Mouse (Mus musculus) lung, postnatal 10 days (tissue): ENCODE results near the gene Icosl.
"Not testable (repeated sequence)": the region's sequence is repeated elsewhere in the genome, so short reads cannot be mapped to it uniquely, and the experiment has no call there.

ENCODE experiments used
- DNase-seq: peaks from one replicate; pipeline ENCODE4 v3.0.0; 2021

Gene Icosl

DNA sequence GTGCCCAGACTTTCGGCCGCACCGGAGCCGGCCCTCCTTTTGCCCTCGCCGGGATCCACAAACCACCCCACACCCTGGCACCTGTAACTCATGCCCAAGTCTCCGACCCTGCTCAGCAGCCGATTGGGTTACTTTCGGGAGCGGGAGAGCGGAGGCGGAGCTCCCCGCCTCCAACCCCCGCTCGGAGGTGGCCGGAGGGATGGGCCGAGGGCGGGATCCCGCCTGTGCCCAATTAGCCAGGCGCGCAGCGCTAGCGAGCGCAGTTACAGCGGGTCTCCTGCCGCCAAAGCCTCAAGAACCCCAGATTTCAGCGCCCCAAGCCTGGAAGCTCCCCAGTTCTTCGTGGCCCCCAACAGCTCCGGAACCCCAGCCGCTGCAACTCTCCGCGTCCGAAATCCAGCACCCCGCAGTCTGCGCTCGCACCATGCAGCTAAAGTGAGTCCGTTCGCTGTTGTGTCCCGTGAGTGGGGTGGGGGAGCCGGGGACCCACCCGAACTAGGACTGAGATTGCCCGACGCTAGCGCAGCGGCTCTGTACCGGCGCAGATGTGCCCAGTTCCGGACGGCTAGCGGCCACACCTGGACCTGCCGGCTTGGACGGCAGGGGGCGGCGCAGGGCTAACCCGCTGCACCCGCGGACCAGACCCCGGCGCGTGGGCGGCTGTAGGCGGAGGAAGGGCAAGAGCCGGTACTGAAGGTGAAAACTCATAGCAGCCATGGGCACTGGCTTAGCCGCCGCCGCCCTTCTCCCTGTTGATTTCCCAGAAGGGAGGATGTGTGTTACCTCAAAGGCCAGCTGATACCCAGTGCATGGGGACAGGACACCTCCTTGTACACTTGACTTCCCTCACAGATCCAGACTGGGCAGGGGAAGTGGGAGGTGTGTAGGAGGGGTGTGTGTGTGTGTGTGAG lies at the start of gene Icosl:
Icosl (plus strand) TSS at position 202 of the 911 bp plus-strand sequence.
- DNase-seq, result peak; percentile 81

DNA sequence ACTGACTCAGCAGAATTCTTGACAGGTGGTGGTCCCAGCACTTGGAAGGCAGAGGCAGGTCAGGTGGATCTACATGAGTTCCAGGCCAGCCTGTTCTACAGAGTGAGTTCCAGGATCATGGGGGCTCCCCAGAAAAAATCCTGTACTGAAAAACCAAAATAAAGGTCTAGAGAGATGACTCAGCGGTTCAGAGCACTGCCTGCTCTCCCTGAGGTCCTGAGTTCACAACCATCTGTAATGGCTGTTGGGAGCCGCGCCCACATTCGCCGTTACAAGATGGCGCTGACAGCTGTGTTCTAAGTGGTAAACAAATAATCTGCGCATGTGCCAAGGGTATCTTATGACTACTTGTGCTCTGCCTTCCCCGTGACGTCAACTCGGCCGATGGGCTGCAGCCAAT lies 49.1 kb upstream of the Icosl start:
- not testable (repeated sequence) for DNase-seq

DNA sequence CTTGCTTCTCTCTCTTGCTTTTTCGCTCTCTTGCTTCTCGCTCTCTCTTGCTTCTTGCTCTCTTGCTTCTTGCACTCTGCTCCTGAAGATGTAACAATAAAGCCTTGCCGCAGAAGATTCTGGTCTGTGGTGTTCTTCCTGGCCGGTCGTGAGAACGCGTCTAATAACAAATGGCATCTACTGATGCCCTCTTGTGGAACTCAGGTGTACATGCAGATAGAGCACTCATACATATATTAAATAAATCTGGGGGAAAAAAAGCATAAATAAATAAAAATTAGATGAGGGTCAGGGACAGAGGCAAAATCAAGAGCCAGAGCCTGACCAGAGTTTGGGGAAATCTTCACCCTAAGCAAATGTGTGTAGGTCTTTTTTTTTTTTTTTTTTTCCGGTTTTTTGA lies 43.6 kb upstream of the Icosl start:
- not testable (repeated sequence) for DNase-seq

DNA sequence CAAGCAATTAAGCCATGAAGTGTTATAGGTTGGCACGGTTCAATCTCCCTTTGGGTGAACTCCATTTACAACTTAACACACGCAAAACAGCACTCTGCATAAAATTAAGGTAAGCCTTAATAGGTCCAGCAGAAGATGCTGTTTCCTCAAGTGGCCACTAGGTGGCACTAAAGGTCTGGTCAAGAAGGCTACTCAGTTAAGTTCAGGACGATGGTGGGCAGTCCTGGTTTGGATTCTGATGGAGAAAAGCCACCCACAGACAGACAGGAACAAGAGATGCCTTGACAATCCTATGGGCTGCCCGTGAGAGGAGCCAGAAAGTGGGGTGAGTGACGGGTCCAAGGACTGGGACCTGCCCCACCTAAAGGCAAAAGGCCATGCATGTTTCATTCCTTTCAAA lies 41.0 kb upstream of the Icosl start:
- peak; percentile 82 for DNase-seq

DNA sequence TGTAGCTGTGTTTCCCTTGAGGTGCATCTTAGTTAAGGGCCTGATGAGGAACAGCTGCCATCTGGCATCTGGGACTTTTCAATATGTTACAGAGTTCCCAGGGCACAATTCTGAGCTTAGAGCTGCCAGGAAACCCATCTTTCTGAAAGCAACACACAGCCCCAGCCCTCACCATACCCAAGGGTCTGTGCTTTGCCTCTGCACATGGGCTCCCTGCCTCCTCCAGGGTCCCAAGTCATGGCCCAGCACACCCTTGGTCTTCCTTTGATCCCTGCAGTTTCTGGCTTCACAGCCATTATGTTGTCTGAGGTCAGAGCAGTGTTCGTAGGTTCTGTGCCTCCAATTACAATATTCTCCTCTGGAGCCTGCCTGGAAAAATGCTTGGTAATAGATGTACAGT lies 40.0 kb upstream of the Icosl start:
- no peak for DNase-seq

DNA sequence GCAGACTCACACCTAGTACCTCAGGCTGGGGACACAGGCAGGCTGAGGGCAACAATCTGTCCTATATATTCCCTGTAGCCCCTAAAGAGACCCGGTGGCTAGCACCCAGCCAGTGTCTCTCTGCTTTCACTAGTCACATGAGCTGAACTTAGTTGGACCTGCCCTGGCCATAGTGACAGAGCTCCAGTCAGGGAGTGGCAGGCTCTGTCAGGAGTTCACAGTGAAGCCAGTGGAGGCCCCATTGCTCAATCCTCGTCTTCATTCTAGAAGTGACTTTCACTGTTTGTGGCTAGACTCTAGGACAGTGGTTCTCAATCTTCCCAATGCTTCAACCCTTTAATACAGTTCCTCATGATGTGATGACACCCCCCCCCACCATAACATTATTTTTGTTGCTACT lies 37.1 kb upstream of the Icosl start:
- DNase-seq, result no peak

DNA sequence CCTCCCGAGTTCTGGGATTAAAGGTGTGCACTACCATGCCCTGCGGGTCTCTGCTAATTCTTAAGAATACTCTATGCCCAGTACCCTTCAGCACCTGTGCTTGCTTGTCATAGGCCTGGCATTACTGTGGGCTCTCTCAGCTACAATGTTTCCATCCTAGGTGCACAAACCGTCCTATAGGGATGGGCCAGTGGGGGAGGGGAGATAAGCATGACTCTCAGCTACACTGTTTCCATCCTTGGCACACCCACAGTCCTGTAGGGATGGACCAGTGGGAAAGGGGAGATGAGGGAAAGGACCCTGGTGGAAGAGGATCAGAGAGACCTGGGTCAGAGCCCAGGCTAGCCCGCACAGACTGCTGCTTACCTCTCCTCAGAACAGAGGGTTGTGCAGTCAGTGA lies 32.0 kb upstream of the Icosl start:
- no peak for DNase-seq

DNA sequence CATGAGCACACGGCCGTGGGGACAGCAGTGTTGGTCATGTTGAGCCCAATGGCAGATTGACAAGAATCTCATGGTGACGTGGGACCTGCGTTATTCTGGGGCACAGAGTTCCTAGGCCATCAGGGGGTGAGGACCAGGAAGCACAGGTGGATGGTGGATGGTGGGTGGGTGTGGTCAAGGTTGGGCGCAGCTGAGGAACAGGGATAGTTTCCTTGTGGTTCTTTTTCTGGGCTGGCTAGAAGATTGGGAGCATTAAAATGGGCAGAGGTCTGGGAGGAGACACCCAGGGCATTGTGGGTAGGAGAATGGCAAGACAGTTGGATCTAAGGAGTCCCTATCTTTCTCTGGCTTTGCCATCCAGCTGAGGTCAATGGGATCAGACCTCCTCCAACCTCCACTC lies 27.5 kb upstream of the Icosl start, which contains the start of gene Dnmt3l:
Dnmt3l (plus strand) TSS at position 301 of the 400 bp plus-strand sequence.
- DNase-seq, result no peak

- no peak for DNase-seq
Observed at GRCm38 (mm10) chr10:78042096-78042495, 27.0 kb upstream of the Icosl start.

DNA sequence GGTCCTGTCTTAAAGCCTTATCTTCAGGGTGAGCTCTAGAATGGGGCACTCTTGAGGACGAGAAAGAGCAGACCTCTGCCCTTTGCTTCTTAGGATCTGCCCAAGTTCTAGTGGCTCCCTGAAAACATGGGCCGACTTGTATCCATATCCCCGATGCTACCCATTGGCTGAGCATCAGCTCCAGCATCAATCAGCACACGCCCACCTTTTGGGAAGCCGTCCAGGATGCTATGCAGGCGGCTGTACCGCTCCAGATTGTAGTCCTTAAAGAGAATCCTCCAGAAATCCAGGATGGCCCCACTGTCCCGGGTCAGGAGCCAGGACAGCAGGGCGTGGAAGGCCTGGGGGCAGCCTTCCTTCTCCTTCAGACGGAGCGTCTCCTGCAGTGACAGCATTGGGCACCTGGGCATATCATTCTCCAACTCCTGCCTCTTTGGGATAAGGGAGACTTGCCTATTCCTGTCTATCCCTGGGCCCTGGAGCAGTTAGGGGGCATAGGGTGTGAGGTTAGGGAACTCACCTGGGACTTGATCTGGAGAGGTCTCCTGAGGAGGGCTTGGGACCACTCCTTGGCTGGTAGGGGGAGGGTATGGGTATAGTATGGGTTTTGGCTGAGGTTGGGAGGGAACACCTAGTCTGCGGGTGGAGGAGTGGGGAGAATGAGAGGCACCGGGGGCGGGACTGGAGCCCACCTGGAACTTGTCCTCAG lies 26.3 kb upstream of the Icosl start:
- no peak for DNase-seq

DNA sequence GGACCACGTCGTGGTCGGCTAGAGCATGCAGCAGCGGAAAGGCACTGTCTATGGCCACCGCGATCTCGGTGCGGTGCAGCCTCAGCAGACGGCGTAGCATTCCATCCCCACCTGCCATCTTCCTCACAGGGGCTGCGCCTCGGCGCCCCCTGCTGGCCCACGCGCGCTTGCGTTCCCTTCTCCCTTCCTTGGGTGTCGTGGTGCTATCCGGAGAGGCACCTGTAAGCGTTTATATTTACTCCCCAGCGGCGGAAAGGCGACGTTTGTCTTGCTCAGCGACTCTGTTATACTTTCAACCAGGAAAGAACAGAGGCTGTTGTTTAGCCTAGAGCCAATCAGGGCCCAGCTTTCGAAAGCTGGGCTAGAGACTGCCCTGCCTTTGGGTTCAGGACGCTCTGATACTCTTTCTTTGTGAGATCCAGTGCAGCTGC lies 25.7 kb upstream of the Icosl start, which contains the start of gene Aire:
Aire (minus strand) TSS at position 205 of the 431 bp plus-strand sequence.
- DNase-seq, result peak; percentile 63

GRCm38 (mm10) chr10:78044531-78044930 lies 24.6 kb upstream of the Icosl start:
- no peak for DNase-seq

DNA sequence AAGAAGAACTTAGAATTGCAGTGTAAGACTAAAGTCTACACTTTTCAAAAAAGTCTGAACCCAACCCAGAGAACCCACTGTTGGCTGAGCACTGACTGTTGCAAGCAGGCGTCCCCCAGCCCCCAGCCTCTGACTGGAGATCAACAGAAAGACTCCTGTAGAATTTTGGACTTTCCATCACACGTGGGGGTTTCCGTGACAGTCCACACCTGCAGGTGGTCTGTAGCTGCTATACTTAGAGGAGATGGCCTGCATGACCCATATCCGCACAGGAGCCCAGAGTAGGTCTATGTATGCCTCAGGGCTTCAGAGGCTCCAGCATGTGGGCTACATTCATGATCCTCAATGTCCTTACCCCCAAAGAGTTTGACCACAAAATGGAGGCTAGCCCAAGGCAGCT lies 22.7 kb upstream of the Icosl start:
- DNase-seq, result no peak

- no peak for DNase-seq
Observed at GRCm38 (mm10) chr10:78048061-78048730, 20.9 kb upstream of the Icosl start.

DNA sequence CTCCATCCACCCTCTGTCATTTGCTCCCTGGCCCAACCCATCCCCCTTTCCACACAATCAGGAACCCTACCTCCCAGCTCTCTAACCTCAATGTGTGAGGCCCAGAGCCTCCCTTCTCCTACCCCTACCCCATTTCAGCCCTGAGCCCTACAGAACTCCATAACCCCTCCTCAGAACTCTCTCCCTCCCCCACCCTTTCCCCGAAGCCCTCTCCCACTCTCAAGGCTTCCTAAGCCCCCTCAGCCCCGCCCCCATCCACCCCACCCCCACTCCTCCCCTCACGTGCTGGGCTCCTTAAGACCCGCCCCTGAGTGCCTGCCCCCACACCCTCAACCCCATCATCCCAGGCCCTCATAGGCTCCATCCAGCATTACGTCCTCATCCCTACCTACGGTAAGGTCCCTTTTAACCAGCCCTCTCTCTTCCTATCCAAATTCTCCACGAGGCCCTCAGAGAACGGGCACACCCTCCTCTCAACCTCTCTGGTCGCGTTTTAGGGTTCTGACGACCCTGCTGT lies 19.5 kb upstream of the Icosl start:
- DNase-seq, result no peak

DNA sequence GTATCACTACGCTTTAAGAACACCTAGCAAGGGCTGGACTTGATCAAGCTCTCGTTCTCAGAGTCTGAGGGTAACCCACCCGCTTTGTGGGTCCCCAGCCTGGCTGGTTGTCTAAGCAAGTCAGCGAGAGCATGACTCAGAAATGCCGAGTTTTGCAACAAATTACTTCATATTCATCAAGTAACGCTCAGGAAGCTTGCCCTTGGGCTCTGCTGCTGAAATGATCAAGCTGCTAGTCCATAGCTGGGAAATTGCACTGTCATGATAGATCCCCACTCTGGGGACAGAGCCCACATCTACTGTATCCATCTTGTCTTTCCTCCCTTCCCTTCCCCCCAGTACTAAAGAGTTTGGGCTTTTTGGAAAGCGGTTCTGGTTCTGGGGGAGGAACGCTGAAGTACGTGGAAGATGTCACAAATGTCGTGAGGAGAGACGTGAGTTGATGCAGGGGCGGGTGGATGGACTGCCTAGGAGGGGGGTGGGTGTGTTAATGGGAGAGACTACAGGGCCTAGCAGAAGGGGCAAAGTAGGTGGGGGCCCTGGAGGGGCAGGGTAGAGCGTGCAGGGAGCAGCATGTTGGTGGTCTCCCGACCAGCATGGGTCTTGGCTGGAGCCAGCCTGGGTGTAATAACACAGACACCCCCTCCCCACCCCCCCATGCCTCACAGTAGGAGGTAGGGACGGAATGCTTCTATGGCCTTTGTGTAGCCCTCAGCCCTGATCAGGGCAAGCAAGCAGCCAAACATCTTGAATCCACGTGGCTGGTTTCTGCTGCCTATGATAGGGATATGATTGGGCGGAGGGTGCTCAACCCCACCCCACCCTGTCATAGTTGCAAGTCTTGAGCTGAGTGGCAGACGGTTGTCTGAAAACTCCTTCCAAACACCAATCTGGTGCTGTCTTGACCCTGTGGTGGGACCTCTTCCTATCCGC lies 14.2 kb upstream of the Icosl start:
- DNase-seq, result peak; percentile 71

DNA sequence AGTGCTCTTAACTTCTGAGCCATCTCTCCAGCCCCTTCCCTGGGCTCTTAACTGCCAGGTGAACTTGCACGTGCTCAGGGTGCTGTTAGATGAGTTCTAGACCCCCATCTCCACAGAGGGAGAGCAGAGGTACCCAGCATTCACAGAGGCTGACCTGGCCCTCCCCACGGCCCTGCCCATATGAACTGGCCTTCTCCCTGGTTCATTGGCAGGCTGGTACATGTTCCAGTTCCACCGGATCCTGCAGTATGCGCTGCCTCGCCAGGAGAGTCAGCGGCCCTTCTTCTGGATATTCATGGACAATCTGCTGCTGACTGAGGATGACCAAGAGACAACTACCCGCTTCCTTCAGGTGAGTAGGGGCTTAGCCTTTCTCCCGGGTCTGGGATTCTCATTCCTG lies 12.0 kb upstream of the Icosl start:
- no peak for DNase-seq

DNA sequence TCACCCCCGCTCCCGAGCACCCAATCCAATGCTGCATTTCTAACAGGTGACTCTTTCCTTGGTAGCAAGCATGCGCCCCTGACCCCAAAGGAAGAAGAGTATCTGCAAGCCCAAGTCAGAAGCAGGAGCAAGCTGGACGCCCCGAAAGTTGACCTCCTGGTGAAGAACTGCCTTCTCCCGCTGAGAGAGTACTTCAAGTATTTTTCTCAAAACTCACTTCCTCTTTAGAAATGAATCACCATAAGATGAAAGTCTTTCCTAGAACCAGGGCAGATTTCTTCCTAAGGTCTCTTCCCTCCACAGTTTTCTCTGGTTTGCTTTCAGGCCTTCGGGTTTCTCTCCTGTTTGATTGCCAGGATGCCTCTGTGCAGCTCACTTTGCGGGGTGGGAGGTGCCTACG lies 6.0 kb upstream of the Icosl start:
- DNase-seq, result no peak

- DNase-seq, result peak; percentile 44
Observed at GRCm38 (mm10) chr10:78067226-78067625, 1.9 kb upstream of the Icosl start.

DNA sequence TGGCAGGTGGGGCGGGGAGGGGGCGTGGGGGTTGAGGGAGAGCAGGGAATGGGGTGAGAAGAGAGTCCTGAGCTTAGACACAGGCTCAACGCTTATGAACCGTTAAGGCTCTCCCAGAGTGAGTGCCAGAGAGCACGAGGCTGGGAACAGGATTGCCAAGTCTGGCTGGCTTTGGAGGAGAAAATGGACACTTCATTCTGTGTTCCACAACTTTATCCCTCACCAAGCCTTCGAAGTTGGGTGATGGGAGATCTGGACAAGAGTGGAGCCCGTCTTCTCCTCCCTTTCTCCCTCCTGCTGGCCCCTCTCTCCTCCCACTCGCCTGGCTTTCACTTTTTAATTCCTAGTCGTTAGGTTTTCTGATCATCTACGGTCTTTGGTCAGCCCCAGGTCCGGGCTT lies 561 bp upstream of the Icosl start:
- peak; percentile 30 for DNase-seq

GRCm38 (mm10) chr10:78074151-78074550 lies 5.0 kb downstream of the Icosl start:
- DNase-seq, result no peak

DNA sequence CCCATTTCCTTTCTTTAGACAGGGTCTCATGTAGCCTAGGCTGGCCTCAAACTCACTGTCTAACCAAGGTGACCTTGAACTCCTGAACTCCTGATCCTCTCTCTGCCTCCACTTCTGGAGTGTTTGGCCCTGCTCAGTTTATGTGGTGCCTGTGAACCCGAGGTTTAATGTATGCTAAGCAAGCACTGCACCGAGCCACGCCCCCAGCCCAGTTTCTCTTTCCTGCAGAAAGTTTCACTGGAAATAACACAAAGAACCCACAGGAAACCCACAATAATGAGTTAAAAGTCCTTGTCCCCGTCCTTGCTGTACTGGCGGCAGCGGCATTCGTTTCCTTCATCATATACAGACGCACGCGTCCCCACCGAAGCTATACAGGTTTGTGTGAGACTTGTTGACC lies 5.9 kb downstream of the Icosl start:
- DNase-seq, result no peak
